Mouse (Mus musculus) liver, postnatal 0 days (tissue): ENCODE results near the gene Fbxl13.
"Not testable (repeated sequence)": the region's sequence is repeated elsewhere in the genome, so short reads cannot be mapped to it uniquely, and the experiment has no call there.

Experiments
- CTCF ChIP-seq: sonication (generic); IDR thresholded peaks from 2 replicates; pipeline ENCODE4 v1.5.1; 2016; ENCODE audit warnings: antibody characterized with exemption, low read depth
- EP300 ChIP-seq: IDR thresholded peaks from 2 replicates; pipeline ENCODE4 v1.6.1; 2016; ENCODE audit warnings: antibody characterized with exemption, low read depth, mild to moderate bottlenecking

GRCm38 (mm10) chr5:21614299-21614698, 31.1 kb downstream of the Fbxl13 start:
- TF ChIP-seq CTCF, EP300: not testable (repeated sequence)
